Mouse (Mus musculus) lung, postnatal 14 days (tissue): ENCODE results near the gene Wfdc18.

ENCODE experiments used
- DNase-seq: peaks from one replicate; pipeline ENCODE4 v3.0.0; 2021

Gene Wfdc18

GRCm38 (mm10) chr11:83743525-83743924, 34.7 kb downstream of the Wfdc18 start:
- no peak for DNase-seq

- no peak for DNase-seq
Measured at GRCm38 (mm10) chr11:83746152-83746551, 37.3 kb downstream of the Wfdc18 start.

- DNase-seq, result no peak
Measured at GRCm38 (mm10) chr11:83746681-83747080, 37.9 kb downstream of the Wfdc18 start, which contains the start of gene Wfdc21. Wfdc21 (plus strand) TSS chr11:83746940.

- no peak for DNase-seq
Measured at GRCm38 (mm10) chr11:83747376-83748265, 38.8 kb downstream of the Wfdc18 start.

GRCm38 (mm10) chr11:83753581-83754181, 44.9 kb downstream of the Wfdc18 start, which contains the start of gene Heatr6:
Heatr6 (plus strand) TSS chr11:83753696.
- DNase-seq, result peak; percentile 88

GRCm38 (mm10) chr11:83754227-83754626, 45.4 kb downstream of the Wfdc18 start:
- no peak for DNase-seq
